Mouse (Mus musculus): ENCODE results near the gene Fdps. TPM values are rescaled to one million over a fixed set of nuclear protein-coding genes. Genes with fewer than 3 reads are reported as not detected.

Gene Fdps
- polyA plus RNA-seq (2012; rRNA removed): 160 and 206 TPM in 2 replicates

DNA sequence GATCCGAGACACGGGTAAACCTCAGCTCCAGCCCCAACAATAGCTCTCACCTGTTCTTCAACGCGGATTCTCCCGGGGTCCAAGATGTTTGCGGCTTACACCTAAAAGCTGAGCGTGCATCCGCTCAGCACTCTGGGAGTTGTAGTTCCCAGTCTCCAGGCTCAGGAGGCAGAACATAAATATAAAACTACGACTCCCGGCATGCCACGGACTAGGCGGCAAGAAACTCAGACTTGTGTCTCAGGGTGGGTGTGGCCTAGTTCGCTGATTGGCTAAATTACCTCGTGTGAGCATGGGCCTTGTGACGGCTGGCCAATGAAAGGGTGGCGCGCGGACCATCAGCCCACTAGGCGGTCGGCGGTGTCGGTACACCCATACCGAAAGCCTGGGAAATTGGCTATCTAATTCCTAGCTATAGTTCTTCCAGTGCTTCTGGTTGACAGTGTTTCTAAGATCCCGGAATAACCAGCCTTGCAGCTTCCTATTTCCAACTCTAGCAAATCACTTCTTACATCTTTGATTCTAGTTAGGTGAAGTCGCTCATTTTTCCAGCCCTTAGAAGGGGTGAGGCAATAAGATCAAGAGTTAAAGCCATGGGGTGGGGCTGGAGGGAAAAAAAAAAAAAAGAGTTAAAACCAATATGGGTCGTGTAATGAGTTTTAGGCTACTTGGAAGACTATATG lies at the start of gene Fdps:
TSS of gene Fdps (minus strand) at position 148 of the 683 bp plus-strand sequence.
- peak; percentile 99 for DNase-seq (ENCODE audit: low read depth, low spot score)
- WGBS: under 1% methylated on average over 26 of the region's 26 CpGs

DNA sequence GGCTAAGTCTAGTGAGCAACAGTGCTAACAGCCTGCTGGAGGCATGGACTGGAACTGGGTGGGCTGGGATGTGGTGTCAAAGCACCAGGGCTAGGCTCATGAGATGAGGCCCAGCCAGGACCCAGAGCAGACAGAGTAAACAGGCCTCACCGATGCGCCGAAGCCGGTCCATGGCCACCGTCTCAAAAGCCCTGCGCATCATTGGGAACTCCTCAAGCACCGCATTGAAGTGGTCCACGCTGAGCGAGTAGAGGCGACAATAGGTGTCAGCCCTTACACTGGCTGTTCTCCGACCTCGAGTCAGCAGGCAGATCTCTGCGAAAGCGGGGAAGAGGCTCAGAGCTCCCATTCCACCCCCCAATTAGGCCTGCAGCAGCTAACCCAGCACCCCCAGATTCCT lies 46.8 kb upstream of the Fdps start:
- 68% methylated on average over 14 of the region's 14 CpGs for WGBS
- no peak for DNase-seq (ENCODE audit: low read depth, low spot score)

DNA sequence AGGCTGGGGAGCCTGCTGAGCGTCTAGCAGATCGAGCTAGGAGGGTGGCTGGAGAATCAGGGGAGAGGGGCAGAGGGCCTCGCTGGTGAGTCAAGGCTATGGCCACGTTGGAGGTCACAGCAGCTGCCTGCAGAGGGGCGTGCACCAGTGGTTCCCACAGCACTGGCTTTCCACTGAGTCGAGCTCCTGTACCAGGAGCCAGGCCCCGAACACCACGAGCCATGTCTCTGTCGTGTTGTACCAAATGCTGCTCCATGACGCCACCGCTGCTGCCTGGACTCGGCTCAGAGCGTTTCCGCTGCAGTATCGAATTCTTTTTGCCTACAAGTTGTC lies 46.2 kb upstream of the Fdps start:
- WGBS: 7% methylated on average over 15 of the region's 15 CpGs
- no peak for DNase-seq (ENCODE audit: low read depth, low spot score)

DNA sequence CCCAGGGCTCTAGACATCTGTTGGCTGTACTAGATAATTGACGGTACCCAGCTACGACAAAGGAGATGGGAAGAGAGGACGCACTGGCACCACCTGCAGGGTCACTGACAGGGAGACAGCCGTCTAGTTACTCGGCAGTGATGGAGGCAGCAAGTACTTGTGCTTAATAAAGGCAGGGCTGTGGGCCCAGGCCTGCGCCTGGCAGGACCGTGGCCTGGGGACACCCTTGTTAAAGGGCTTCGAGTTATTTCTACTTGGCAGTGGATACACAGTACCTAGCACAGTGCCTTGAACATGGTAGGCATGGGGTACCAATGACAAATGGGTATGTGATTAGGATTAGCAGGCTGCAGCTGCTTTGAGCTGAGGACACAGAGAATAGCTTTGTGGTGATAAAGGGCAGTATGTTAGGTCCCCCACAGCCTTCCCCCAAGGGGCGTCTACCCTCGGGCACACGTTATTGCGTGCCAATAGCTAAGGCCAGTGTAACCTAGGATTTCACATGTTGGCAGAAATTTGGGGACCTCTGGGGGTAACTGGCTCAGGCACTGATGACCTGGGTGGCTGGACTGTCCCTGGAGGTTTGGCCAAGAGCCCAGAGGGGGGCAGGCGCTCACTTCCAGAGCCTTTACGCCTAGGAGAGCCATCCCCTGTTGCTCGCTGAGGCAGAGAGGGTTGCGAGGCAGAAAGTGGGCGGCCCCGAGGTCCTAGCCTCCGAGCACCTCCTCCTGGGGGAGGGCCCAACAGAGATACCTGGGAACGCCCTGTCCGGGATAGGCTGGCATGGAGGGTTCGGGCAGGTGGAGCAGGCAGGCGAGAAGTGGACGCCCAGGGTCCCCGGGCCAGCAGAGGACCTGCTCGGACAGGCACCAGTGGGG lies 45.6 kb upstream of the Fdps start:
- peak; percentile 62 for DNase-seq (ENCODE audit: low read depth, low spot score)
- 23% methylated on average over 26 of the region's 26 CpGs for WGBS

DNA sequence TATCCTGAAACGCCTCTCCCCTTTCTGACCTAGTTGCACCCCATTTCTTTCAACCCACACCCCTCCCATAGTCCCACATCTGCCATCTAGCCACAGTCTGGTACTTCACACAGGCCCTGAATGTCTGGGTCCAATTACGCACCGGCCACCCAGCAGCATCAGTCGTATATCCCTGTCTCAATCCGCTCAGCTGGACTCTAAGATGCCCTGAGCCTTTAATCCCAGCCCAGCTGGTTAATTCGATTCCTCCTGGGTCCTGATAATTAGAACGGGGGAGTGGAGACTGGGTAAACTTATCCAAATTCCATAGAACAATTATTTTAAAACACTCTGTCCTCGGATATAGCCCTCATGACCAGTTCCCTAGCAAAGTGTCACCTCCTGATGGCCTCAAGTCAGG lies 43.8 kb upstream of the Fdps start:
- DNase-seq (ENCODE audit: low read depth, low spot score): no peak
- WGBS: 78% methylated on average over 8 of the region's 8 CpGs

DNA sequence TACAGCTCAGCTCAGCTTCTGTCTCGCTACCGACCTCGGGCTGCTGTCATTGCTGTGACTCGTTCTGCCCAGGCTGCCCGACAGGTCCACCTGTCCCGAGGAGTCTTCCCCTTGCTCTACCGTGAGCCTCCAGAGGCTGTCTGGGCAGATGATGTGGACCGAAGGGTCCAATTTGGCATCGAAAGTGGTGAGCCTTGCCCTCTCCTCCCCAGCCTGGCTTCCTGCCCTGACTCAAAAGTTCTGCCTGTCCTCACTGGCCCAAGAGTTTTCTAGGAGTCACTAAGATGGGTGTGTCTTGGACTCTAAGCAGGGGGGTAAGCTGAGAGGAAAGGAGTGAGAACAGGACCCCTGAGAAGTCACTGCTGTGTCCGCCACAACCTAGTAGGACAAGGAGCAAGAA lies 43.1 kb upstream of the Fdps start:
- DNase-seq (ENCODE audit: low read depth, low spot score): no peak

DNA sequence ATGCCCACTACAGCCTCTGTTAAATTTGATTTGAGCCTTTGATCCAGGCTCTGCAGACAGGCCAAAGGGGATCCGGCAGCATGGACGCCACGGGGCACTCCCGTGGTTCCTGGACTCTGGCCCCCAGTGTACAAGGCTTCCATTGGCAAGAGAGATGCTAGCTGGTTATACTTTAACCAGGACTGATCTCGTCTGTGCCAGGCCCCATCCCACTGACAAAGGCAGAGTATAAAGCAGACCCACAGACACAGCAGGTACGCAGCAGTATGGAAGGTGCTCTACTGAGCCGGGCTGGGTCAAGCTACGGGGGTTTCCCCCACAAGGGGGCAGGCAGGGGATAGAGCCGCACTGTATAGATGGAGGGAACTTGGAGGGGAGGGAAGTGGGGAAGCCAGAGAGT lies 34.6 kb upstream of the Fdps start:
- DNase-seq (ENCODE audit: low read depth, low spot score): peak; percentile 77
- 8% methylated on average over 9 of the region's 9 CpGs for WGBS

More for the DNA sequence above, 43.1 kb upstream of the Fdps start:
- 76% methylated on average over 10 of the region's 10 CpGs for WGBS

DNA sequence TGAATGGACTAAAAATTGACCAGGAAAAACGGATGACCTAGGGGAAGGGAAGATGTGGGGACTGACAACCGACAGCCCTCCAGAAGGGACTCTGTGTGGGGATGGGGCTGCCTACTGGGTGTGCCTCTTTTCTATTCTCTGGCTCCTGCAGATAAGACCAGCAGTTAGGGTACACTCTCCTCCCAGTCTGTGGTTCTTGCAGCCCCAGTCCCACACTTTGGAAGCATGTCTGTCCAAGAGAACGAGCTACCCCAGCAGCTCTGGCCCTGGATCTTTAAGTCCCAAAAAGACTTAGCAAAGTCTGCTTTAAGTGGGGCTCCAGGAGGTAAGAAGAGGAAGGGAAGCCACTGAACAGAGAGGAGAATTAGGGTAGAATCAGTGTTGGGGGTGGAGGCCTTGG lies 34.2 kb upstream of the Fdps start, which contains the start of gene Pklr:
TSS of gene Pklr (plus strand) at position 185 of the 400 bp plus-strand sequence.
- 37% methylated on average over 3 of the region's 3 CpGs for WGBS
- DNase-seq (ENCODE audit: low read depth, low spot score): no peak

DNA sequence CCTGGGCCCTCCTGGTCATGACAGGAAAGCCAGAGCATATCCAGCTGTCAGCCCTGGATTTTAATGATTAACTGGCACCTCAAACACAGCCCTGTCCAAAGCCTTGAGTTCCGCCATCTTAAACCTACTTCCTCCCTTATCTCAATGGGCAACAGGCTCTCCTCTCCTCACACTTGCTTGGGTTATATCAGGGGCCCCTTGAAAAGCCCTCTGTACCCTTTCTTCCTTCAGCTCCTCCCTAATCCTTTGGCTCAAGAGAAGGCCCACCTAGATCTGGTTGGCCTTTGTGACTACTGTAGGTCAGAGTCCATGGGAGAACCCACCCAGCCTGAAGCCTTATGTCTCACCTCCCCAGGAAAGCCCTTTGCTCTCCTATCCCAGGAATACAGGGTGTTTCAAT lies 32.0 kb upstream of the Fdps start:
- 25% methylated on average over 1 of the region's 1 CpGs for WGBS
- no peak for DNase-seq (ENCODE audit: low read depth, low spot score)

DNA sequence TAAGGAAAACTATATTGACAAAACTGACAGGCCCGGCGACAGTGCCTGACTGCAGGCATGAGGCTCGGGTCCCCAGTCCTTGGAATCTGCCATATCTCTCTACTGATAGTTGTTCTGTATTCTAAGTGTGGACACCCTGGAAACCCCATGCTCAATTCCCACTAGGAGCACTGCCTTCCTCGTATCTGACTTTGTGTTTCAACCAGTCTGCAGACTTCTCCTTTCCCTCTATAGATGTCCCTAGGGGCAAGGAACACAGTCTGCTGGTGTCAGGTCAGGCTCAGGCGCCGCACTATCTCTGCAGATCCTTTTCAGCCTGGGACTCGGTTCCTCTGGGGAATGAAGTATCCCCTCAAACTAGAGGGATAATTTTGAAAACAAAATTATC lies 31.3 kb upstream of the Fdps start:
- DNase-seq (ENCODE audit: low read depth, low spot score): no peak
- WGBS: 77% methylated on average over 7 of the region's 7 CpGs

DNA sequence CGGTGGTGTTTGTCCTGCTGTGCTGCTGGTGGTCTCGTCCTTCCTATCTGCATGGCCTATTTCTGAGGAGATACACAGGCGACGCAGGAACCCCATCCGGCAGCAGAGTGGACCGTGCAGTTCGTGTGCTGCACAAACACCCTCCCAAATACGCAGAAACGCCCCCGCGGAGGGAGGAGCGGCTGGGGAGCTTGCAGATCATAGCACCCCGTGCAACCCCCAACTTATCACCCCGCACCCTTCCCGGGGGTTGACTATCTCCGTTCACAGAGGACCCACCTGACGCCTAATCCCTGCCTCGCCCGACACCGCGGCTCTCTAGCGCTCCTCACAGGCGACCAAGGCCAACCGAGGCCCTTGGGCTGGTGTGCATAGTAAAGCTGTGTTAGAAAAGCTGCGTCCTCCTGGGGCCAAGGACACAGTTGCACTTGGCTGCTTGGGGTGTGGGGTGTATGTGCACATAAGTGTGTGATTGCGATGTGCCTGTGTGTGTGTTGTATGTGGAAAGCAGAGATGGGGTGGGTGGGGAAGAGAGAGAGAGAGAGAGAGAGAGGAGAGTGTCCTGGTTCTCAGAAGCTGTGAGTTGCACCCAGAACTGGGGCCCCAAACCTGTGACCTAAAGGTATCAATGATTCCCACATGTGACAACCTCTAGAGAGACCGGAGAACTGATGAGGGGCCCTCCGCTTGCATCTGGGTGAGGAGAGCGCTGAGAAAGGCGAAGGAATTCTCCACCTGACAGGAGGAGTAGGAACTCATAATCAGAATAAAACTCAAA lies 30.7 kb upstream of the Fdps start:
- DNase-seq (ENCODE audit: low read depth, low spot score): no peak
- whole genome bisulfite sequencing: 30% methylated on average over 30 of the region's 30 CpGs

DNA sequence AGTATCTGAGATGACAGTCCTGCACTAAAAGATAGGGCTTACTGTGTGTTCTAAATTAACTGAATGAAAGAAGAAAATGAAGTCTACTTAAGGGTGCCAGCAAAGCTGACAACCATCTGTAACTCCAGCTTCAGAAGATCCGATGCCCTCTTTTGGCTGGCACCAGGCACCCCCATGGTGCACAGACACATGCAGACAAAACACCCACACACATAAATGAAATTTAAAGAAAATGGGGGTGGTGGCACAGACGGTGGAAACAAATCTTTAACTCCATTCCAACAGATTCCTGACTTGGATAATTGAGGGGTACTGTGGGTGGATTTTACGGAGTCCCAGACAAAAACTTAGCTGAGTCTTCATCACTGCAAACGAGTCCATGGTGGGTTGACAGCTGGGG lies 30.1 kb upstream of the Fdps start:
- WGBS: 59% methylated on average over 4 of the region's 4 CpGs

DNA sequence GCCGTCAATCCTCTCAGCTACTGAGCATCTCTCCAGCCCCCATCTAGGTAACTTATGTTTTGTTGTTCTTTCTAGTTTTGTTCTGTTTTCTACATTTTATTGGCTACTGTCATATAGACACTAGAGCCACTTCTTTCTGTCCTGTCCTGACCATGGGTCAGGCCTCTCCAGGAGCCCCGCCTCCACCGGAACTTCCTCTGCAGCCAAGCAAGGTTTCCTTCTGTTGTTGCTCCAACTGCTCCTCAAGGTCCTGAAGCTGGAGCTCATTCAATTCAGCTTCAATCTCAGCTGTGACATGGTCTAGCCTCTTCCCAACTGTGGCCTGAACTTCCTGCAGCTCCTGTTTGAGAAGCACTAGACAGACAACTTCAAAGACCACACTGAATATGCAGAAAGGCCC lies 28.1 kb upstream of the Fdps start:
- 84% methylated on average over 3 of the region's 3 CpGs for WGBS
- DNase-seq (ENCODE audit: low read depth, low spot score): no peak

More for the DNA sequence above, 30.1 kb upstream of the Fdps start:
- DNase-seq (ENCODE audit: low read depth, low spot score): no peak

DNA sequence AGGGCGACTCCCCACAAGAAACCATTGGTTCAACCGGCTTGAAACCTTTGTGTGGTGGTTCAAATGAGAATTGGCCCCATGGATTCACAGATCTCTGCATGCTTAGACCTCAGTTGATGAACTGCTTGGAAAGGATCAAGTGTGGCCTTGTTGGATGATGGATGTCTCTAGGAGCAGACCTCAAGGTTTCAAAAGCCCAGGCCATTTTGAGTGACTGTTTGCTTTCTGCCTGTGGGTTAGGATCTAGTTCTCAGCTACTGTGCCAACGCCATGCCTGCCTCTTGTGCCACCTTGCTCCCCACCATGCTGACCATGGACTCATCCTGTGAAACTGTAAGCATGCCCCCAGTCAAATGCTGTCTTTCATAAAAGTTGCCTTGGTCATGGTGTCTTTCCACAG lies 24.2 kb upstream of the Fdps start:
- WGBS: 91% methylated on average over 3 of the region's 3 CpGs
- no peak for DNase-seq (ENCODE audit: low read depth, low spot score)

DNA sequence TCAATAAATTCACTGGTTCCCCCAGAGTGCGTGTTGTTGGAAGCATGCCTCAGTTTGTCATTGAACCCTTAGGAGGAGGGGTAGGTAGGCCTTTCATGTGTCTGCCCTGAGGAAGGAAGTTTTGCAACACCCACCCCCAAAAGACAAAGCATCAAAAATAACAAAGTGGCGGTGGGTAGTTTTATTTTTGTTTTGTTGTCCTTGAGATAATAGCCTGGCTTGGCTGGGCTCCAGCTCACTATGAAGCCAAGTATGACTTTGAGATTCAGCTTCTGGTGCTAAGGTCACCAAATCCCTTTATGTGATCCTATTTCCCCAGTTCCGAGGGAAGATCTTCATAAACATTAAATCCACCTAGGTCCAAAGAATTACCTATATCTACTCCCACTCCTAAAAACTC lies 22.5 kb upstream of the Fdps start:
- DNase-seq (ENCODE audit: low read depth, low spot score): no peak
- WGBS: 59% methylated on average over 3 of the region's 3 CpGs

DNA sequence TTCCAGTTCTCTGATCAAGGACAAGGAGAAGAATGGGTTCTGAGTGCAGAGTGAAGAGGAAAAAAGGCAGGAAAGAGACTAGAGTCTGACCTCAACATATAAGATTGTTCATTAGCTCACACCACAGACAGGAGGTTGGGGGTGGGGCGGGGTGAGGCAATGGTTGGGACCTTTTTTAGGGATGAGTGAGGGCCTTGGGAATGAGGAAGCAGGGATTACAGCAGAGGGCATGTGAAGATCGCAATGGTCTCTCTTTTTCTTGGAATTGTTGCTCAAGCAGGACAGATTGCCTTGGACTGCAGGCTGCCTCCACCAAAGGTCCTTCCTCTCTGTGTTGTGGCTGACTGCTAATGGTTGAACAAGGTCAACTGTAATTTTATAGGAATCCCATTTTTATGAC lies 21.6 kb upstream of the Fdps start:
- WGBS: 47% methylated on average over 2 of the region's 2 CpGs

DNA sequence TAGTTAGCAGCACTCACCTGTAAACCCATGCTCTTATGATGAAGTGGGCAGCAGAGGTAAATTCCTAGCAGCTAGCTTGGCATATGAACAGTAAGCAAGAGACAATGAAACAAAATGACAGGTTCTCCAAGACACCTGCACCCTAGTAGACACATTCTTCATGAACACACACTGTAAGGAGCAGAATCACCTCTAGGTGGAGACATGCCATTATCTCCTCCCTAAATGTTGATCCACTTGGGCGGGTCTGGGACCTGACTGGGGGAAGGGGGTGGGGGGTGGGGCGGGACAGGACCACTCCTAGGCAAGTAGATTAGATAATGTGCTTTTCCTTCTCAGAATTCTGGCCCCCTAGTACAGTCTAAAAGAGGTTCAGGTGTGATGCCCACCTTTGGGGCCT lies 13.8 kb upstream of the Fdps start:
- DNase-seq (ENCODE audit: low read depth, low spot score): no peak
- WGBS: 6% methylated on average over 2 of the region's 2 CpGs

More for the DNA sequence above, 21.6 kb upstream of the Fdps start:
- DNase-seq (ENCODE audit: low read depth, low spot score): no peak

DNA sequence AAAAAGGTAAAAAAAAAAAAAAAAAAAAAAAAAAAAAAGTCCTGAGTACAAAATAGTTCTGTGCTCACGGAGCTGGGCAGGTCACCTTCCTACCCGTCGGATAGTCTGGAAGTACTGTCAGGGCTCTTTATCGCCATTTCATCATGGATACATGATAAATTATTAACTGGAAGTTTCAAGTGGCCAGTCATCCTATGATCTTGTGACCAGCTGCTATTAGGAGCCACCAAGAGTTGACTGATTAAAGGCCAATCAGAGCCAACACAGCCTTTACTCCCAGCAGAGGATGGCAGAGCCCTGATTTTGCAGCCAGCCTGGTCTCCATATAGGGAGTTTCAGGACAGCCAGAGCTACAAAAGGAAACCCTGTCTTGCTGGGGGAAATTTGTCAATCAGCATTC lies 11.3 kb upstream of the Fdps start:
- 78% methylated on average over 4 of the region's 4 CpGs for WGBS
- DNase-seq (ENCODE audit: low read depth, low spot score): no peak

DNA sequence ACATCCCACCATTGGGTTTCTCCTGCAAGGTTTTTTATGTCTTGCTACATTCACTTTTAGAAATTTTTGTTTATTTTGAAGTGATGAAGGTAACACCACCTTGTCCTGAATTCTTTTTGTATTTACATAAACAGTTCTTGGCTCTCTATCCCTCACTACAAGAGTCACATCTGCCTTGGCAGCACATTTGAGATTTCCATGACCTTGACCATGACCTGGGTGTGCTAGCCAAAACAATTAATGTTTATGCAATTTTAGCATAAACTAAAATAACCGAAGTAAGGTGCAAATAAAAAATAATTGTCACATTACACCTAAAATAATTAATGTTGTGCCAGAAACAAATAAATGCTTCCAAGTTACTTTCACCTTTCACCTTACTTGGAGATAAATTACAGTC lies 6.4 kb upstream of the Fdps start:
- WGBS: 33% methylated on average over 1 of the region's 1 CpGs
- DNase-seq (ENCODE audit: low read depth, low spot score): no peak

DNA sequence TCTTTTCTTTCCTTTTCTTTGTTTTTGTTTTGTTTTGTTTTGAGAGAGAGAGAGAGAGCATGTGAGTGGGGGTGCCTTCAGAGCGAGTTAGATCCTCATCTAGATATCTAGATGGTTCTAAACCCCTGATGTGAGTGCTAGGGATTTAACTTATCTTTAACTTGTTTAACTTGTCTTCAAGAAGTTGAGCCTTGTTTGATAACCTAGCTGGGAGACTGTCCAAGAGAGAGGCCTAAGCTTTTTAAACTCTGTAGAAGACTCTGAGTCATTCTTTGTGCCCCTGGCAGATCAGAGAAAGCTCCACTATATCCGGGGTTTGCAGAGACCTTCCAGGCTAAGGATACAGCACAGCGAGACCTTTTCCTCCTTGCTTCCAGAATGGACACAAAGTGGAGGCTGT lies 5.8 kb upstream of the Fdps start:
- 50% methylated on average over 3 of the region's 3 CpGs for WGBS
- no peak for DNase-seq (ENCODE audit: low read depth, low spot score)
